Mouse (Mus musculus) limb, embryonic 10.5 days (tissue): ENCODE results near the gene Olfr231. TPM values are rescaled to one million over a fixed set of nuclear protein-coding genes. Genes with fewer than 3 reads are reported as not detected.

Experiments used
- DNase-seq: peaks from one replicate; pipeline ENCODE4 v3.0.0-alpha.2; 2017; ENCODE audit warnings: low spot score
- H3K27ac ChIP-seq: fragments of 300-500 bp; sonication (generic); 2 replicates; pipeline ENCODE4 v1.5.1; 2016; ENCODE audit warnings: mild to moderate bottlenecking
- H3K27me3 ChIP-seq: fragments of 300-500 bp; sonication (generic); 2 replicates; pipeline ENCODE4 v1.6.1; 2016; ENCODE audit warnings: low read depth, mild to moderate bottlenecking; ENCODE audit not compliant: poor library complexity, severe bottlenecking
- H3K36me3 ChIP-seq: fragments of 300-500 bp; sonication (generic); 2 replicates; pipeline ENCODE4 v1.6.1; 2016; ENCODE audit warnings: mild to moderate bottlenecking, moderate library complexity
- H3K4me1 ChIP-seq: fragments of 300-500 bp; sonication (generic); 2 replicates; pipeline ENCODE4 v1.6.1; 2016
- H3K4me3 ChIP-seq: fragments of 300-500 bp; sonication (generic); 2 replicates; pipeline ENCODE4 v1.5.1; 2016; ENCODE audit warnings: mild to moderate bottlenecking, moderate library complexity
- H3K9me3 ChIP-seq: fragments of 300-500 bp; sonication (generic); replicated peaks from 2 replicates; pipeline ENCODE4 v1.6.1; 2016; ENCODE audit warnings: mild to moderate bottlenecking
- WGBS: fragments of 180-500 bp; shearing (Covaris S2); methylation state at CpG from one replicate; pipeline ENCODE4 v1.1.7; 2016; 5-methylcytosine and 5-hydroxymethylcytosine counted together
- polyA plus RNA-seq: library from polyadenylated mRNA; unstranded; fragments of >200 nt; fragmentation: Nextera tagmentation; extraction: Ambion mirVana; gene quantifications from 2 replicates; pipeline ENCODE4 v1.2.1, GENCODE M21; 2016

Gene Olfr231
- not detected in 2 replicates for polyA plus RNA-seq

GRCm38 (mm10) chr1:174121062-174121461 is at the start of gene Olfr231:
Gene Olfr231, minus strand, starts transcription at chr1:174121162.
- no peaks in the 10 kb centered on the region for H3K4me1 ChIP-seq
- H3K9me3 ChIP-seq, result no peaks in the 10 kb centered on the region
- H3K4me3 ChIP-seq, result no peak within 1 kb of the TSS
- WGBS, result 68% methylated on average over 2 of the region's 2 CpGs
- no peak within 1 kb of the TSS for H3K27ac ChIP-seq
- DNase-seq, result no peak
- H3K27me3 ChIP-seq, result no peaks in the 10 kb centered on the region
- H3K36me3 ChIP-seq, result no peaks in the 10 kb centered on the region

- H3K27me3 ChIP-seq, result no peaks in the 10 kb centered on the region
- H3K27ac ChIP-seq, result no peak overlapping the region
- no peak overlapping the region for H3K4me3 ChIP-seq
- no peaks in the 10 kb centered on the region for H3K4me1 ChIP-seq
- DNase-seq, result no peak
- no peaks in the 10 kb centered on the region for H3K36me3 ChIP-seq
- no peaks in the 10 kb centered on the region for H3K9me3 ChIP-seq
Observed at GRCm38 (mm10) chr1:174169024-174169423, 48.1 kb upstream of the Olfr231 start.

GRCm38 (mm10) chr1:174159095-174159494 is 38.1 kb upstream of the Olfr231 start:
- WGBS, result 93% methylated on average over 10 of the region's 10 CpGs
- Histone ChIP-seq H3K27me3 (no peaks in the 10 kb centered on the region), H3K4me3 (no peak overlapping the region), H3K36me3 (no peaks in the 10 kb centered on the region), H3K4me1 (no peaks in the 10 kb centered on the region), H3K9me3 (no peaks in the 10 kb centered on the region), H3K27ac (no peak overlapping the region)
- no peak for DNase-seq

- DNase-seq, result no peak
- no peaks in the 10 kb centered on the region for H3K36me3 ChIP-seq
- no peaks in the 10 kb centered on the region for H3K27me3 ChIP-seq
- no peaks in the 10 kb centered on the region for H3K4me1 ChIP-seq
- H3K9me3 ChIP-seq, result no peaks in the 10 kb centered on the region
- no peak overlapping the region for H3K27ac ChIP-seq
- 80% methylated on average over 1 of the region's 1 CpGs for WGBS
- H3K4me3 ChIP-seq, result no peak overlapping the region
Observed at GRCm38 (mm10) chr1:174158512-174158911, 37.5 kb upstream of the Olfr231 start.

- Histone ChIP-seq H3K4me1 (no peaks in the 10 kb centered on the region), H3K9me3 (no peaks in the 10 kb centered on the region), H3K36me3 (no peaks in the 10 kb centered on the region), H3K4me3 (no peak overlapping the region), H3K27me3 (no peaks in the 10 kb centered on the region), H3K27ac (no peak overlapping the region)
- no peak for DNase-seq
- 94% methylated on average over 3 of the region's 3 CpGs for WGBS
Observed at GRCm38 (mm10) chr1:174157622-174158021, 36.7 kb upstream of the Olfr231 start.

GRCm38 (mm10) chr1:174155333-174155732 is 34.4 kb upstream of the Olfr231 start, which contains the start of gene Olfr420:
Gene Olfr420, plus strand, starts transcription at chr1:174155633.
- Histone ChIP-seq H3K4me3 (no peak within 1 kb of the TSS), H3K36me3 (no peaks in the 10 kb centered on the region), H3K27ac (no peak within 1 kb of the TSS), H3K27me3 (no peaks in the 10 kb centered on the region), H3K9me3 (no peaks in the 10 kb centered on the region), H3K4me1 (no peaks in the 10 kb centered on the region)
- no peak for DNase-seq
- 85% methylated on average over 1 of the region's 1 CpGs for WGBS

GRCm38 (mm10) chr1:174149289-174149688 is 28.3 kb upstream of the Olfr231 start:
- Histone ChIP-seq H3K36me3 (no peaks in the 10 kb centered on the region), H3K4me3 (no peak overlapping the region), H3K4me1 (no peaks in the 10 kb centered on the region), H3K9me3 (no peaks in the 10 kb centered on the region), H3K27ac (no peak overlapping the region), H3K27me3 (no peaks in the 10 kb centered on the region)
- no peak for DNase-seq
- WGBS, result 93% methylated on average over 2 of the region's 2 CpGs

GRCm38 (mm10) chr1:174146696-174147095 is 25.7 kb upstream of the Olfr231 start:
- H3K27ac ChIP-seq, result no peak overlapping the region
- H3K4me3 ChIP-seq, result no peak overlapping the region
- H3K4me1 ChIP-seq, result no peaks in the 10 kb centered on the region
- no peaks in the 10 kb centered on the region for H3K9me3 ChIP-seq
- WGBS, result 96% methylated on average over 1 of the region's 1 CpGs
- no peaks in the 10 kb centered on the region for H3K36me3 ChIP-seq
- no peak for DNase-seq
- no peaks in the 10 kb centered on the region for H3K27me3 ChIP-seq

- H3K27me3 ChIP-seq, result no peaks in the 10 kb centered on the region
- no peak overlapping the region for H3K4me3 ChIP-seq
- no peak overlapping the region for H3K27ac ChIP-seq
- DNase-seq, result no peak
- 84% methylated on average over 2 of the region's 2 CpGs for WGBS
- no peaks in the 10 kb centered on the region for H3K36me3 ChIP-seq
- no peaks in the 10 kb centered on the region for H3K9me3 ChIP-seq
- no peaks in the 10 kb centered on the region for H3K4me1 ChIP-seq
Observed at GRCm38 (mm10) chr1:174141384-174141783, 20.4 kb upstream of the Olfr231 start.

- no peak for DNase-seq
- Histone ChIP-seq H3K4me3 (no peak overlapping the region), H3K36me3 (no peaks in the 10 kb centered on the region), H3K9me3 (no peaks in the 10 kb centered on the region), H3K27me3 (no peaks in the 10 kb centered on the region), H3K4me1 (no peaks in the 10 kb centered on the region), H3K27ac (no peak overlapping the region)
- WGBS, result 80% methylated on average over 3 of the region's 3 CpGs
Observed at GRCm38 (mm10) chr1:174131999-174132398, 11.0 kb upstream of the Olfr231 start.

GRCm38 (mm10) chr1:174131217-174131616 is 10.3 kb upstream of the Olfr231 start, which contains the start of gene Olfr424:
Gene Olfr424, plus strand, starts transcription at chr1:174131517.
- WGBS, result 89% methylated on average over 3 of the region's 3 CpGs
- Histone ChIP-seq H3K36me3 (no peaks in the 10 kb centered on the region), H3K4me1 (no peaks in the 10 kb centered on the region), H3K27ac (no peak within 1 kb of the TSS), H3K4me3 (no peak within 1 kb of the TSS), H3K9me3 (no peaks in the 10 kb centered on the region), H3K27me3 (no peaks in the 10 kb centered on the region)
- DNase-seq, result no peak

GRCm38 (mm10) chr1:174103735-174104134 is 17.2 kb downstream of the Olfr231 start:
- Histone ChIP-seq H3K4me1 (no peaks in the 10 kb centered on the region), H3K9me3 (no peaks in the 10 kb centered on the region), H3K4me3 (no peak overlapping the region), H3K36me3 (no peaks in the 10 kb centered on the region), H3K27ac (no peak overlapping the region), H3K27me3 (no peaks in the 10 kb centered on the region)
- no peak for DNase-seq
- WGBS, result 58% methylated on average over 2 of the region's 2 CpGs

- WGBS, result 93% methylated on average over 1 of the region's 1 CpGs
- no peaks in the 10 kb centered on the region for H3K27me3 ChIP-seq
- H3K27ac ChIP-seq, result no peak within 1 kb of the TSS
- no peak within 1 kb of the TSS for H3K4me3 ChIP-seq
- DNase-seq, result no peak
- no peaks in the 10 kb centered on the region for H3K9me3 ChIP-seq
- no peaks in the 10 kb centered on the region for H3K4me1 ChIP-seq
- H3K36me3 ChIP-seq, result no peaks in the 10 kb centered on the region
Observed at GRCm38 (mm10) chr1:174096591-174096990, 24.4 kb downstream of the Olfr231 start, which contains the start of gene Olfr427. Gene Olfr427, plus strand, starts transcription at chr1:174096891.

- 95% methylated on average over 2 of the region's 2 CpGs for WGBS
Observed at GRCm38 (mm10) chr1:174084031-174084430, 36.9 kb downstream of the Olfr231 start, which contains the start of gene Olfr429. Gene Olfr429, plus strand, starts transcription at chr1:174084331.

More at GRCm38 (mm10) chr1:174084031-174084430, 36.9 kb downstream of the Olfr231 start, which contains the start of gene Olfr429:
- no peak within 1 kb of the TSS for H3K27ac ChIP-seq
- H3K4me1 ChIP-seq, result no peaks in the 10 kb centered on the region
- no peaks in the 10 kb centered on the region for H3K9me3 ChIP-seq
- no peak within 1 kb of the TSS for H3K4me3 ChIP-seq
- H3K27me3 ChIP-seq, result no peaks in the 10 kb centered on the region
- no peaks in the 10 kb centered on the region for H3K36me3 ChIP-seq
- no peak for DNase-seq
